Mouse (Mus musculus) heart, adult 2 months (tissue): ENCODE results near the gene Dnah11.

Source experiments
- CTCF ChIP-seq: fragments of 200-600 bp; IDR thresholded peaks from 2 replicates; pipeline ENCODE4 v1.8.1; 2022; ENCODE audit warnings: antibody characterized with exemption, mild to moderate bottlenecking, moderate library complexity
- POLR2A ChIP-seq: fragments of 200-500 bp; IDR thresholded peaks from 2 replicates; pipeline ENCODE4 v1.6.1; 2011; ENCODE audit warnings: mild to moderate bottlenecking, low read depth, low read length, control low read depth; ENCODE audit not compliant: insufficient read depth

DNA sequence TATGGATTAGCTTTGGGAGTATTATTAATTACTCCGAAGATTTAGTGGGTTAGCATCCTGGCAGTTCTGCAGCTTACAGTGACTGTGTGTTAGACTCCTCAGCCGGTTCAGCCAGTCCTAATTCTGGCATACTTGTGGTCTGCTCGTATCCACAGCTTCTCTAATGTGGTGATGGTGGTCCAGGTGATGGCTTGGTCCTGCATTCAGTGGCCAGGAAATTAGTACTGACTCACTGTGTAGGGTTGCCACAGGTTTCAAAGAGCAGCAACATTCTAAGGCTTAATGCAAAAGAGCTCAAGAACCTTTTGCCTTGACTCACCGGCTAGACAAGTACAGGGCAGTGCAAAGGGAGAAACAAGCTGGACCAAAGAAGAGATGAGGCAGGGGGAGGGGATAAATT lies 103.9 kb downstream of the Dnah11 start:
- TF ChIP-seq CTCF (no peak), POLR2A (no peak)
